Mouse (Mus musculus): ENCODE measurements at regions not wholly inside any gene's neighbourhood (a gene's known extent, or its start where the extent isn't known, plus 50 kb on each side); places are given as distances from the start of the nearest gene placed in this dataset.
"Not testable (repeated sequence)": the region's sequence is repeated elsewhere in the genome, so short reads cannot be mapped to it uniquely, and the experiment has no call there.

- DNase-seq (ENCODE audit: low read depth): no peak
Observed at GRCm38 (mm10) chr14:15061966-15062860, 259.0 kb downstream of the Nek10 start.

GRCm38 (mm10) chr14:15062861-15063418 lies 259.7 kb downstream of the Nek10 start:
- peak; percentile 71 for DNase-seq (ENCODE audit: low read depth)

- no peak for DNase-seq (ENCODE audit: low read depth)
Observed at GRCm38 (mm10) chr14:15064991-15065525, 261.8 kb downstream of the Nek10 start.

GRCm38 (mm10) chr14:15075877-15076276 lies 272.7 kb downstream of the Nek10 start:
- no peak for DNase-seq (ENCODE audit: low read depth)

- DNase-seq (ENCODE audit: low read depth): no peak
Observed at GRCm38 (mm10) chr14:15082889-15083288, 279.7 kb downstream of the Nek10 start.

GRCm38 (mm10) chr14:15083812-15084211 lies 280.6 kb downstream of the Nek10 start:
- peak; percentile 83 for DNase-seq (ENCODE audit: low read depth)

- no peak for DNase-seq (ENCODE audit: low read depth)
Observed at GRCm38 (mm10) chr14:15087061-15087460, 283.8 kb downstream of the Nek10 start.

- DNase-seq (ENCODE audit: low read depth): peak; percentile 51
Observed at GRCm38 (mm10) chr14:15096865-15097264, 293.6 kb downstream of the Nek10 start.

- peak; percentile 83 for DNase-seq (ENCODE audit: low read depth)
Observed at GRCm38 (mm10) chr14:15099909-15100308, 296.7 kb downstream of the Nek10 start.

- DNase-seq (ENCODE audit: low read depth): no peak
Observed at GRCm38 (mm10) chr14:15107795-15108321, 304.6 kb downstream of the Nek10 start.

GRCm38 (mm10) chr14:15119745-15120144 lies 316.5 kb downstream of the Nek10 start:
- DNase-seq (ENCODE audit: low read depth): no peak

- DNase-seq (ENCODE audit: low read depth): no peak
Observed at GRCm38 (mm10) chr14:15128157-15128556, 310.6 kb downstream of the Lrrc3b start.

- DNase-seq (ENCODE audit: low read depth): not testable (repeated sequence)
Observed at GRCm38 (mm10) chr14:15140871-15141270, 297.9 kb downstream of the Lrrc3b start.

GRCm38 (mm10) chr14:15142839-15143238 lies 295.9 kb downstream of the Lrrc3b start:
- DNase-seq (ENCODE audit: low read depth): no peak

GRCm38 (mm10) chr14:15148516-15148915 lies 290.3 kb downstream of the Lrrc3b start:
- DNase-seq (ENCODE audit: low read depth): no peak
